Mouse (Mus musculus) ES-Bruce4 (cell line): ENCODE results near the gene Prss36. TPM values are rescaled to one million over a fixed set of nuclear protein-coding genes. Genes with fewer than 3 reads are reported as not detected.
"Not testable (repeated sequence)": the region's sequence is repeated elsewhere in the genome, so short reads cannot be mapped to it uniquely, and the experiment has no call there.

Experiments
- H3K27ac ChIP-seq: 2 replicates; pipeline ENCODE4 v1.5.1; 2012; ENCODE audit warnings: low read length, inconsistent platforms; ENCODE audit not compliant: insufficient read depth
- H3K27me3 ChIP-seq: 2 replicates; pipeline ENCODE4 v1.6.1; 2012; ENCODE audit warnings: mild to moderate bottlenecking, low read length, inconsistent platforms; ENCODE audit not compliant: control insufficient read depth, poor library complexity, insufficient read depth, severe bottlenecking
- H3K36me3 ChIP-seq: 2 replicates; pipeline ENCODE4 v1.6.1; 2012; ENCODE audit warnings: inconsistent platforms, mild to moderate bottlenecking, low read length, moderate library complexity; ENCODE audit not compliant: control insufficient read depth, poor library complexity, insufficient read depth, severe bottlenecking
- H3K4me1 ChIP-seq: one replicate; pipeline ENCODE4 v1.8.1; 2011; ENCODE audit warnings: low read length; ENCODE audit not compliant: control insufficient read depth, insufficient read depth
- H3K4me3 ChIP-seq: 2 replicates; pipeline ENCODE4 v1.5.1; 2011; ENCODE audit warnings: low read depth, mild to moderate bottlenecking, low read length
- H3K9ac ChIP-seq: 2 replicates; pipeline ENCODE4 v1.6.1; 2012; ENCODE audit warnings: low read depth, mild to moderate bottlenecking, inconsistent platforms; ENCODE audit not compliant: poor library complexity, severe bottlenecking
- H3K9me3 ChIP-seq: replicated peaks from 2 replicates; pipeline ENCODE4 v1.6.1; 2012; ENCODE audit warnings: mild to moderate bottlenecking, low read length, inconsistent platforms; ENCODE audit not compliant: control insufficient read depth, poor library complexity, insufficient read depth, severe bottlenecking
- CTCF ChIP-seq: IDR thresholded peaks from one replicate; pipeline ENCODE4 v1.8.1; 2011; ENCODE audit warnings: low read depth, low read length
- EP300 ChIP-seq: IDR thresholded peaks from 2 replicates; pipeline ENCODE4 v1.6.1; 2011; ENCODE audit warnings: low read depth, low read length; ENCODE audit not compliant: insufficient read depth
- POLR2A ChIP-seq: IDR thresholded peaks from one replicate; pipeline ENCODE4 v1.8.1; 2011; ENCODE audit warnings: low read length; ENCODE audit not compliant: insufficient read depth
- polyA plus RNA-seq: library from polyadenylated mRNA; stranded (reverse); fragments of >200 nt; gene quantifications from 2 replicates; pipeline ENCODE4 v1.2.4, GENCODE M21; 2011; ENCODE audit warnings: low read depth; ENCODE audit not compliant: missing spikeins, insufficient read depth, insufficient read length

Prss36 gene
- polyA plus RNA-seq, 1 experiment = 21.2 TPM

GRCm38 (mm10) chr7:127899997-127900396 is 46.5 kb downstream of the Prss36 start:
- no peaks in the 10 kb centered on the region for H3K9me3 ChIP-seq
- H3K9ac ChIP-seq = no peak overlapping the region
- H3K27ac ChIP-seq = no peak overlapping the region
- H3K4me3 ChIP-seq = no peak overlapping the region
- no peaks in the 10 kb centered on the region for H3K27me3 ChIP-seq
- H3K4me1 ChIP-seq = no peaks in the 10 kb centered on the region
- H3K36me3 ChIP-seq = no peaks in the 10 kb centered on the region
- no peak for TF ChIP-seq POLR2A

- H3K4me3 ChIP-seq = no peak overlapping the region
- no peaks in the 10 kb centered on the region for H3K36me3 ChIP-seq
- H3K9ac ChIP-seq = no peak overlapping the region
- TF ChIP-seq CTCF (no peak), POLR2A (no peak), EP300 (no peak)
- no peaks in the 10 kb centered on the region for H3K9me3 ChIP-seq
- no peaks in the 10 kb centered on the region for H3K27me3 ChIP-seq
- H3K27ac ChIP-seq = no peak overlapping the region
- H3K4me1 ChIP-seq = no peaks in the 10 kb centered on the region
Measured at GRCm38 (mm10) chr7:127898179-127898956, 48.2 kb downstream of the Prss36 start.

DNA sequence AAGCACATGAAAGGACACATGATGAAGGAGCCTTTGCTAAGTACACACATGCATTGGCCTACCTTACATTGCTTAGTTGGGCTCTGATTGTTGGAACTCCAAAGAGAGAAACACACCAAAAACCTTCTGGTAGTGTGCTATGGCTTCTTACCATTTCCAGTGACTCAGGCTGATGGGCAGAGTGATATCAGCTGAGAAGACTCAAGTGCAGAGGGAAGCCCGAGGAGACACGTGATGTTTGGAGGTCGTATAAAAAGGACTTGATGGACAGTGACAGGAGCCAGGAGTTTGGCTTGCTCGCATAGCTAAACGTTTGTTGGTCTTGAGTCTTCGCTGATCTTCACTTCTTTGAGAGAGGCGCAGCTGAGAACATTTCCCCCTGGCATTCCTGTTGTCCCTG is 49.0 kb downstream of the Prss36 start:
- Histone ChIP-seq H3K27ac (no peak overlapping the region), H3K9ac (no peak overlapping the region), H3K4me3 (no peak overlapping the region), H3K4me1 (no peaks in the 10 kb centered on the region), H3K9me3 (no peaks in the 10 kb centered on the region), H3K27me3 (no peaks in the 10 kb centered on the region), H3K36me3 (no peaks in the 10 kb centered on the region)
- no peak for TF ChIP-seq EP300
- no peak for TF ChIP-seq POLR2A
- TF ChIP-seq CTCF = no peak

DNA sequence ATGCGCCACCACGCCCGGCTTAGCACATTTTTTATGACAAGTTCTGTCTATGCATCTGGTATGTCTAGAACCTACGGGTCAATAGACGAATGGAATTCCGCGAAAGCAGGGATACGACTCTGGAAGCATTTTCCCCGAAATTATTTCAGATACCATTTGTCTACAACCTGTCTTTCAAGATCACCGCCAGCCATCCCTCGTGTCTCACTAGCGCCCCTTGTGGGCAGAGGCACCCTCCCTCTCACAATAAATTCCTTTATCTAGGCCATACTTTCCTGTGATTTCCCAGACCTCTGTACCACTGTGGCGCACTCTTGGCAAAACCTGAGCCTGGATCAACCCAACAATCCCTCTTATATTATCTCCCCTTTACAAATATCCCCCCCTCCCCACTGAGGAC is 50.1 kb downstream of the Prss36 start:
- H3K27me3 ChIP-seq = no peaks in the 10 kb centered on the region
- peak; percentile 92 for TF ChIP-seq CTCF
- TF ChIP-seq POLR2A = no peak
- H3K9ac ChIP-seq = no peak overlapping the region
- no peaks in the 10 kb centered on the region for H3K9me3 ChIP-seq
- H3K27ac ChIP-seq = no peak overlapping the region
- H3K4me1 ChIP-seq = no peaks in the 10 kb centered on the region
- no peaks in the 10 kb centered on the region for H3K36me3 ChIP-seq
- peak overlapping the region; percentile 40 for H3K4me3 ChIP-seq

DNA sequence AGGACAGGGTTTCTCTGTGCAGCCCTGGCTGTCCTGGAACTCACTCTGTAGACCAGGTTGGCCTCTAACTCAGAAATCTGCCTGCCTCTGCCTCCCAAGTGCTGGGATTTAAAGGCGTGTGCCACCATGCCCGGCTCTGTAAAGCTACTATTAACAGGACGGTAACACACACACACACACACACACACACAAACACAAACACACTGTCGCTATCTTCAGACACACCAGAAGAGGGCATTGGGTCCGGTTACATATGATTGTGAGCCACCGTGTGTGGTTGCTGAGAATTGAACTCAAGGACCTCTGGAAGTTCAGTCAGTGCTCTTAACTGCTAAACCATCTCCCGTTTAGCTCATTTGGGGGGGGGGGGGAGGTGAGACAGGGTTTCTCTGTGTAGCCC is 50.6 kb downstream of the Prss36 start:
- not testable (repeated sequence) for H3K9ac ChIP-seq

DNA sequence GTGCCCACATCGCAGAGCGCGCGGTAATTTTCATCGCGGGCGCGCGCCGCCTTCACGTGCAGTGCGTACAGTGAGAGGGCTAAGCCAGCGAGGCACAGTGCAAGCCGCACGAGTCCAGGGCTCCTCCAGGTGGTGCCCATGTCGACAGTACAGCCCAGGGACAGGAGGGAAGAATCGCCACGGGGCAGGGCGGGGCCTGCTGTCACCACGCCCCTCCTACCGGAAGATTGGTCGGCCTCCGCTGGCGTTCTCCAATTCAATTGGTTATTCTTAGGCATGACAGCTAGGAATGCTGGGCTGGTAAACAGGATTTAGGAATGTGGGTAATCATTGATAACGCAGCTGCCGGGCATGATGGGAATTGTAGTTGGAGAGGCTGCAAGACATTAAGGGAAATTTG is 51.1 kb downstream of the Prss36 start, which contains the start of the genes Gm21974 and Vkorc1:
TSS of gene Gm21974 (minus strand) at position 13 of the 400 bp plus-strand sequence.
TSS of gene Vkorc1 (minus strand) at position 176 of the 400 bp plus-strand sequence.
- no peaks in the 10 kb centered on the region for H3K36me3 ChIP-seq
- H3K4me1 ChIP-seq = no peaks in the 10 kb centered on the region
- peak within 1 kb of the TSS; percentile 45 for H3K9ac ChIP-seq
- H3K27ac ChIP-seq = no peak within 1 kb of the TSS
- peak within 1 kb of the TSS; percentile 72 for H3K4me3 ChIP-seq
- no peaks in the 10 kb centered on the region for H3K27me3 ChIP-seq
- TF ChIP-seq CTCF (no peak), EP300 (peak; percentile 58; the same call in 1 of the 2 replicates)
- no peaks in the 10 kb centered on the region for H3K9me3 ChIP-seq

More for the DNA sequence above, 50.6 kb downstream of the Prss36 start:
- not testable (repeated sequence) for H3K36me3 ChIP-seq, H3K4me1 ChIP-seq, H3K27ac ChIP-seq, H3K27me3 ChIP-seq, H3K9me3 ChIP-seq
- H3K4me3 ChIP-seq = peak overlapping the region; percentile 40
